Mouse (Mus musculus) kidney, adult 9 months (tissue): ENCODE measurements around the gene Slco2a1.

ENCODE experiments used
- DNase-seq: peaks from one replicate; pipeline ENCODE4 v3.0.0; 2022

The Slco2a1 gene

GRCm38 (mm10) chr9:102985111-102985510 is 3.4 kb upstream of the Slco2a1 start:
- peak; percentile 63 for DNase-seq

- DNase-seq, result peak; percentile 34
These were observed 2.6 kb upstream of the Slco2a1 start for GRCm38 (mm10) chr9:102985939-102986338.

- no peak for DNase-seq
These were observed 2.0 kb downstream of the Slco2a1 start for GRCm38 (mm10) chr9:102990306-102991133.

GRCm38 (mm10) chr9:102991134-102991406 is 2.6 kb downstream of the Slco2a1 start:
- DNase-seq, result no peak

GRCm38 (mm10) chr9:102992877-102993276 is 4.4 kb downstream of the Slco2a1 start:
- DNase-seq, result no peak

- DNase-seq, result no peak
These were observed 5.3 kb downstream of the Slco2a1 start for GRCm38 (mm10) chr9:102993764-102994163.

GRCm38 (mm10) chr9:102995800-102996635 is 7.5 kb downstream of the Slco2a1 start:
- peak; percentile 40 for DNase-seq

GRCm38 (mm10) chr9:103000384-103000783 is 11.9 kb downstream of the Slco2a1 start:
- DNase-seq, result no peak

GRCm38 (mm10) chr9:103004343-103004742 is 15.8 kb downstream of the Slco2a1 start:
- DNase-seq, result no peak

- DNase-seq, result peak; percentile 85
These were observed 19.2 kb downstream of the Slco2a1 start for GRCm38 (mm10) chr9:103007699-103008078.

GRCm38 (mm10) chr9:103008079-103008855 is 19.8 kb downstream of the Slco2a1 start:
- DNase-seq, result peak; percentile 36

GRCm38 (mm10) chr9:103010161-103010560 is 21.6 kb downstream of the Slco2a1 start:
- no peak for DNase-seq

- peak; percentile 60 for DNase-seq
These were observed 24.9 kb downstream of the Slco2a1 start for GRCm38 (mm10) chr9:103013366-103013765.

GRCm38 (mm10) chr9:103014686-103015085 is 26.2 kb downstream of the Slco2a1 start:
- no peak for DNase-seq

- DNase-seq, result no peak
These were observed 35.6 kb downstream of the Slco2a1 start for GRCm38 (mm10) chr9:103024116-103024515.

GRCm38 (mm10) chr9:103027150-103027889 is 38.8 kb downstream of the Slco2a1 start:
- no peak for DNase-seq

GRCm38 (mm10) chr9:103029012-103029411 is 40.5 kb downstream of the Slco2a1 start:
- no peak for DNase-seq

- DNase-seq, result no peak
These were observed 41.5 kb downstream of the Slco2a1 start for GRCm38 (mm10) chr9:103030041-103030440.

GRCm38 (mm10) chr9:103031211-103031610 is 42.7 kb downstream of the Slco2a1 start:
- no peak for DNase-seq

- peak; percentile 41 for DNase-seq
These were observed 43.7 kb downstream of the Slco2a1 start for GRCm38 (mm10) chr9:103032193-103032592.

GRCm38 (mm10) chr9:103033381-103033780 is 44.9 kb downstream of the Slco2a1 start:
- DNase-seq, result no peak

GRCm38 (mm10) chr9:103036971-103037391 is 48.5 kb downstream of the Slco2a1 start:
- no peak for DNase-seq

GRCm38 (mm10) chr9:103038266-103038665 is 49.8 kb downstream of the Slco2a1 start:
- no peak for DNase-seq
